Mouse (Mus musculus): ENCODE results near the gene Hdgfl3. TPM values are rescaled to one million over a fixed set of nuclear protein-coding genes. Genes with fewer than 3 reads are reported as not detected.
"Not testable (repeated sequence)": the region's sequence is repeated elsewhere in the genome, so short reads cannot be mapped to it uniquely, and the experiment has no call there.

Gene Hdgfl3
- polyA plus RNA-seq, 1 experiment: 22.7 TPM

GRCm38 (mm10) chr7:81839746-81840145 lies 94.5 kb downstream of the Hdgfl3 start:
- TF ChIP-seq POLR2A (IDR thresholded peaks at IDR 0.05; ENCODE audit: low read depth, low read length): no peak
- no peak for TF ChIP-seq CTCF (IDR thresholded peaks at IDR 0.05; ENCODE audit: borderline replicate concordance, insufficient read depth, low read length)
- Histone ChIP-seq H3K4me3 (ENCODE audit: insufficient read depth, low read length) (no peak overlapping the region), H3K4me1 (ENCODE audit: control insufficient read depth, insufficient read depth, low read length) (no peaks in the 10 kb centered on the region), H3K27ac (ENCODE audit: insufficient read depth, low read length) (no peak overlapping the region)

- not testable (repeated sequence) for H3K27ac ChIP-seq (ENCODE audit: insufficient read depth, low read length); H3K4me3 ChIP-seq (ENCODE audit: insufficient read depth, low read length)
Measured at GRCm38 (mm10) chr7:81837771-81838170, 96.5 kb downstream of the Hdgfl3 start.

GRCm38 (mm10) chr7:81835430-81835829 lies 98.8 kb downstream of the Hdgfl3 start:
- H3K4me1 ChIP-seq (ENCODE audit: control insufficient read depth, insufficient read depth, low read length): no peaks in the 10 kb centered on the region
- H3K4me3 ChIP-seq (ENCODE audit: insufficient read depth, low read length): no peak overlapping the region
- H3K27ac ChIP-seq (ENCODE audit: insufficient read depth, low read length): no peak overlapping the region
- TF ChIP-seq CTCF (IDR thresholded peaks at IDR 0.05; ENCODE audit: borderline replicate concordance, insufficient read depth, low read length) (no peak), POLR2A (IDR thresholded peaks at IDR 0.05; ENCODE audit: low read depth, low read length) (no peak)

More at GRCm38 (mm10) chr7:81837771-81838170, 96.5 kb downstream of the Hdgfl3 start:
- H3K4me1 ChIP-seq (ENCODE audit: control insufficient read depth, insufficient read depth, low read length): not testable (repeated sequence)

- no peak overlapping the region for H3K27ac ChIP-seq (ENCODE audit: insufficient read depth, low read length)
- TF ChIP-seq CTCF (IDR thresholded peaks at IDR 0.05; ENCODE audit: borderline replicate concordance, insufficient read depth, low read length): no peak
- no peak for TF ChIP-seq POLR2A (IDR thresholded peaks at IDR 0.05; ENCODE audit: low read depth, low read length)
- no peaks in the 10 kb centered on the region for H3K4me1 ChIP-seq (ENCODE audit: control insufficient read depth, insufficient read depth, low read length)
- no peak overlapping the region for H3K4me3 ChIP-seq (ENCODE audit: insufficient read depth, low read length)
Measured at GRCm38 (mm10) chr7:81834847-81835246, 99.4 kb downstream of the Hdgfl3 start.

Other genes starting within 250 kb of the Hdgfl3 start
- 3.7 and 10.9 TPM in 2 replicates for gene Homer2, start 226.9 kb downstream of the Hdgfl3 start, polyA plus RNA-seq (2011; ENCODE audit: insufficient read length, low read depth, missing spikeins)
- 34.9 and 37.9 TPM in 2 replicates for gene Ramac, start 171.5 kb downstream of the Hdgfl3 start, polyA plus RNA-seq (2011; ENCODE audit: insufficient read length, low read depth, missing spikeins)
- gene 3110040N11Rik, start 145.0 kb downstream of the Hdgfl3 start, polyA plus RNA-seq (2011; ENCODE audit: insufficient read length, low read depth, missing spikeins): 29.7 and 31.3 TPM in 2 replicates
- 126 and 134 TPM in 2 replicates for gene Btbd1, start 105.0 kb downstream of the Hdgfl3 start, polyA plus RNA-seq (2011; ENCODE audit: insufficient read length, low read depth, missing spikeins)
- gene Gm10160, start 78.7 kb downstream of the Hdgfl3 start, polyA plus RNA-seq (2011; ENCODE audit: insufficient read length, low read depth, missing spikeins): not detected in 2 replicates
- gene Tm6sf1, start 75.5 kb downstream of the Hdgfl3 start, polyA plus RNA-seq (2011; ENCODE audit: insufficient read length, low read depth, missing spikeins): 0.67 and 2.0 TPM in 2 replicates
- gene Bnc1, start 57.8 kb upstream of the Hdgfl3 start, polyA plus RNA-seq (2011; ENCODE audit: insufficient read length, low read depth, missing spikeins): 0.81 and 1.1 TPM in 2 replicates
- gene Sh3gl3, start 239.4 kb upstream of the Hdgfl3 start, polyA plus RNA-seq (2011; ENCODE audit: insufficient read length, low read depth, missing spikeins): 1.7 and 1.9 TPM in 2 replicates

Data from embryonic fibroblast, embryonic 13.5 days (primary cell).